Mouse (Mus musculus) left cerebral cortex, postnatal 10 days (tissue): Measurements from ENCODE around the gene Hist1h2bb. TPM values are rescaled to one million over a fixed set of nuclear protein-coding genes. Genes with fewer than 3 reads are reported as not detected.
"Not testable (repeated sequence)": the region's sequence is repeated elsewhere in the genome, so short reads cannot be mapped to it uniquely, and the experiment has no call there.

Source experiments
- DNase-seq, 2 experiments: peaks; one replicate each; pipeline ENCODE4 v3.0.0; 2021 to 2022; ENCODE audit warnings: low spot score in 2 of 2, mixed read lengths in 1 of 2; ENCODE audit errors: extremely low spot score in 1 of 2
- intact Hi-C: fragments of 180-260 bp; cut with DNase I; formaldehyde crosslinking; loops from one replicate; pipeline ENCODE4 v1.15.1; 2025
- total RNA-seq, 2 experiments: library from RNA; stranded (reverse); gene quantifications; 2 replicates each; pipeline ENCODE4 v1.2.3; 2021

Gene Hist1h2bb
- total RNA-seq: 10 to 100 TPM; 25.4 to 26.6 TPM

DNA sequence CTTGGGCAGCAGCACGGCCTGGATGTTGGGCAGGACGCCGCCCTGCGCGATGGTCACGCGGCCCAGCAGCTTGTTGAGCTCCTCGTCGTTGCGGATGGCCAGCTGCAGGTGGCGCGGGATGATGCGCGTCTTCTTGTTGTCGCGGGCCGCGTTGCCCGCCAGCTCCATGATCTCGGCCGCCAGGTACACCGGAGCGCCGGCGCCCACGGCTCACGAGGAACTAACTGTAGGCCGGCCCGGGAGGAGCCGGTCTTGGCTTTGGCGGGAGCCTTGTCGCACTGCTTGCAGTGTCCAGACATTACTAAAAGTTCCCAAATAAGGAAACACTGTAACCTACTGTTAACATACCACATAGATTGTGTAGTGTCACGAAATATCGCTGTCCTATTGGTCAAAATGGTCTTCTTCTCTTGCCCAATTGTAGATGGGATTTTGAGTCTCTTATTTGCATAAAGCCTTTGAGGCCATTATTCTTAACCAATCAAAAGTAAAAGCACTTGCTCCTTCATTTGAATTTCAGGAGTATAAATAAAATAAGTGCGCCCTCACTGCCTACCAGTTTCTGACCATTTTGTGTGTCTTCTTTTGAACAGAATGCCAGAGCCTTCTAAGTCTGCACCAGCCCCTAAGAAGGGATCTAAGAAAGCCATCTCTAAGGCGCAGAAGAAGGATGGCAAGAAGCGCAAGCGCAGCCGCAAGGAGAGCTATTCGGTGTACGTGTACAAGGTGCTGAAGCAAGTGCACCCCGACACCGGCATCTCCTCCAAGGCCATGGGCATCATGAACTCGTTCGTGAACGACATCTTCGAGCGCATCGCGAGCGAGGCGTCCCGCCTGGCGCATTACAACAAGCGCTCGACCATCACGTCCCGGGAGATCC is at the start of gene Hist1h2bb:
Hist1h2bb (plus strand) TSS at position 534 of the 880 bp plus-strand sequence.
- intact Hi-C loops: not testable (repeated sequence)
- peak; percentile 72 to 85 for DNase-seq

GRCm38 (mm10) chr13:23697491-23698299 is 48.8 kb upstream of the Hist1h2bb start:
- DNase-seq: peak in 1 of 2 experiments; percentile 71
- intact Hi-C loops: loop anchor here (1.0 to 10.0 kb wide), 3 partner anchors 13 to 1653 kb away; partner anchors contain the start of genes Hist1h1c, Hist1h2ag, Hist1h2bc and Hist1h2bj

DNA sequence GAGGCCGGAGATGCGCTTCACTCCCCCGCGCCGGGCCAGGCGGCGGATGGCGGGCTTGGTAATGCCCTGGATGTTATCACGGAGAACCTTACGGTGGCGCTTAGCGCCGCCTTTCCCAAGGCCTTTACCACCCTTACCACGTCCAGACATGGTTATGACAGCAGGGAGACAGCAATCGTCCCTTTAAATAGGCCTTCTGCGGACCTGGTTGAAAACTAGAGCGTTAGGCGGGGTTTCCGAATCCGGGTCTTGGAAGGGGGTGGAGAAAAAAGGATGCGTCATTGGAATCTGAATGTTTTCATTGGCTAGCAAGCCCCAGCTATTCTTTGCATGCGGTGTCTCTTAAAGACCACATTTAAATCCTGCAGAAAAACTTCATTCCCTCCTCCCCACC is 48.2 kb upstream of the Hist1h2bb start, which contains the start of gene Hist1h4c:
Hist1h4c (minus strand) TSS at position 155 of the 394 bp plus-strand sequence.
- intact Hi-C loops: loop anchor here (1.0 to 10.0 kb wide), 3 partner anchors 14 to 1653 kb away; partner anchors contain the start of genes Hist1h1c, Hist1h2ag, Hist1h2bc and Hist1h2bj
- DNase-seq: peak; percentile 96 to 99

DNA sequence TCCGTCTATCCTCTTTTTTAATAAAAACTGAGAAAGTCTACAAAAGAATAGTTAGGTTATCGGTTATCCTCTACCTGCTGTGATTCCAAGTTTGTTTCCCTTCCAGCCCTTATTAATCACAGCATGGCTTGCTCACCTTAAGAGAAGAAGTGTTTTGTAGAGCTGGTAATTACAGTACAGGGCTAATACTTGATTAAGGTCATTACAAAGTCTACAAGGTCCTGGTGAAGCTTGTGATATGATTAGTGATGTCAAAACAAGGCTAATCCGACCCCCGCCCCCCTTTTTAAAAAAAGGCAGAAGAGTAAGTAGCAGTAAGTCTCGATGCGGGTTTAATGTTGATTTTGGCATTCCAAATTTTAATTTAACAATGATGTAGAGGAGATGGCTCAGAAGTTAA is 47.5 kb upstream of the Hist1h2bb start:
- intact Hi-C loops: loop anchor here (1.0 to 10.0 kb wide), 3 partner anchors 15 to 1654 kb away; partner anchors contain the start of genes Hist1h1c, Hist1h2ag, Hist1h2bc and Hist1h2bj
- no peak for DNase-seq

- intact Hi-C loops: loop anchor here (2.0 to 10.0 kb wide), 2 partner anchors 39 to 1655 kb away; partner anchors contain the start of genes Hist1h1c, Hist1h2ag, Hist1h2bj and Hist1h4i
Observed at GRCm38 (mm10) chr13:23699767-23700166, 46.8 kb upstream of the Hist1h2bb start.

DNA sequence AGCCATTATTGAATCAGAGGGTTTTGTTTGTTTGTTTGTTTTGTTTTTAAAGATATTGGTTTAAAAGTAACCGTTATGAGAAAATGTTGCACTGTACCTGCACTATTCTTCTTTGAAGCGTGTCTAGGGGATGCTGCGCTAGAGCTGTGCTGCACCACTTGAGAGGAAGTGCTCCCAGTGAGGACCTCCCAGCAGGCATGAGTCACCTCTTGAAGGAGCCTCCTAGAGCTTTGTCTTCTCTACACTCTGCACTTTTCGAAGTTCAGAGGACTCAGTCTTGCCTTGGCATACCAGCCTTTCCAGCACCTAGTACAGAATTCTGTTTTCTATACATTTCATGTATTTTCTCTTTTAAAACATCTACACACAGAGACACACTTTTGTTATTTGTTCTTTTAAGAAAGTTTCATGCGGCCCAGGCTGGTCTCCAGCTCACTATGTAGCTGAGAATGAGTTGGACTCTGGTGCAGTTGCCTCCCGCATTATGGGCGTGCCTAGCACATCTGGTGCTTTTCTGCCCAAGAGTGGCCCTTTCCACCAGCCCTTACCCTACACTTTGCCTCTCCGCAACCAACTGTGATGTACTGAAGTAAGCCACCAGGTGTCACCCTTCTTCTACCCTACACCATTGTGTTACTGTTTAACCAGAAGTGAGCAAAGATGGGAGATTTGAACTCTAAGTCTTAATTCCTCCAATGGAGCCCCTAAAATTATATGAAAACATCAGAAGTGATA is 45.6 kb upstream of the Hist1h2bb start:
- intact Hi-C loops: loop anchor here (1.0 kb wide), 1 partner anchor 31 kb away; no protein-coding TSS in a partner anchor
- peak; percentile 70 for DNase-seq

More at GRCm38 (mm10) chr13:23699767-23700166, 46.8 kb upstream of the Hist1h2bb start:
- DNase-seq: no peak

DNA sequence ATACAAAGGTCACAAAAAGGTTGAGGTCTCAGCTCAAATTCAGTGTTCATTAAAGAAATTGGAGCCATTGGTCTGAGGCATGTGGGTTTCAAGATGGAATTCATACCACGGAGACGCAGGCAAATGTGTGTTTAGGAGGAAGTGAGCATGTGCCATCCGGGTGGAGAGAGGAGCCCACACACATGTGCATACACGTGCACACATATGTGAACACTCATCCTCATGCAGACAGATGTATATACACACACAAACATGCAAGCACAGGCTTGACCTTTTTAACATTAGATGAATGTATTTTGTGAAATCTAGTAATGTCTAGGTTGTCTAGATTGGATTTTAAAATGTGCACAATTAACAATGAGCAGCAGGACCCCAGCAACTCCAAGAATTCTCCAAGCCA is 44.3 kb upstream of the Hist1h2bb start:
- no peak for DNase-seq
- intact Hi-C loops: no loop called here

DNA sequence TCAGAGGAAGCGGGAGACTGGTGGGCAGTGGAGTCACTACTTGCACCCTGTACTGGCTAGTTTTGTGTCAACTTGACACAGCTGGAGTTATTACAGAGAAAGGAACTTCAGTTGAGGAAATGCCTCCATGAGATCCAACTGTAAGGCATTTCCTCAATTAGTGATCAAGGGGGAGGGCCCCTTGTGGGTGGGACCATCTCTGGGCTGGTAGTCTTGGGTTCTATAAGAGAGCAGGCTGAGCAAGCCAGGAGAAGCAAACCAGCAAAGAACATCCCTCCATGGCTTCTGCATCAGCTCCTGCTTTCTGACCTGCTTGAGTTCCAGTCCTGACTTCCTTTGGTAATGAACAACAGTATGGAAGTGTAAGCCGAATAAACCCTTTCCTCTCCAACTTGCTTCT is 43.7 kb upstream of the Hist1h2bb start:
- intact Hi-C loops, DNase-seq: not testable (repeated sequence)

DNA sequence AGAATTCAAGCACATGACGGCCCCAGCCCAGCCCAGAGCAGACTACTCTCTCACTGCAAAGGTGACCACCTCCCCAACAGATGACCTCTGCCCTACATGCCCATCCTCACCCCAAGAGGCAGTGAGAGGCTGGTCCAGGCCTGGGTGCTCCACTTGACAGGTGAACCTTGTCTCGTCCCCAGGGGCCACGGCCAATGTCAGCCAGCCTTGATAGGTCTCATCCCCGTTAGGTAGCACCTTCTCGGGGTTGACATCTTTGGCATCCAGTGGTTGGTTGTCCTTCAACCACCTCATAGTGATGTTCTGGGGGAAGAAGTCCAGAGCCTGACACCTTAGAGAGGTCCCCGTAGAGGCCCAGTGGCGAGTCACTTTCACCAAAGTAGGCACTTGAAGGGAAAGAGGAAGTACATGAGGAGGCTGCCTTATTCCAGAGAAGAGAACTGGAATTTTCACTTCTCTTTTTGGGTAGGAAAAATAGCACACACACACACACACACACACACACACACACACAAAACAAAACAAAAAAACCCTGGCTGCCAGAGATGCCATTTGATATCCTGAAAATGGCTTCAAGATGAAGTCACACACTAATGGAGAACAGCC is 40.7 kb upstream of the Hist1h2bb start:
- no peak for DNase-seq
- intact Hi-C loops: no loop called here

- DNase-seq: no peak
- intact Hi-C loops: no loop called here
Observed at GRCm38 (mm10) chr13:23706771-23707170, 39.8 kb upstream of the Hist1h2bb start.

DNA sequence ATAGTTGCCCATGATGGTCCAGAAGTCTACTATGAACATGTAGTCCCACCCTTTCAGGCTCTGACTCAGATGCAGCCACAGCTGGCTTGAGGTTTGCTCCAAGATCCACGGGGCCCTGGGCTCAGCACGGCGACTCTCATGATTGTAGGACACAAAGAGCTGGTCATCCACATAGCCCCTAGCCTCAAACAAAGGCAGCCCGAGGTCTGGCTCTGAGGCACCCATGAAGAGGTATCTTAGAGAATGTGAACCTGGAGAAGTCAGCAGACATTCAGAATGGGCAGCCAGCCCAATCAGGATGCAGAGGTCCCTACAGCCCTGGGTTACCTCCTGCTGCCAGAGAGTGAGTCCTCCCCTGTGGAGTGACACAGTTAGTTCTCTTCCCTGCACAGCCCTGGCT is 38.5 kb upstream of the Hist1h2bb start:
- DNase-seq: no peak

GRCm38 (mm10) chr13:23708654-23709053 is 37.9 kb upstream of the Hist1h2bb start:
- intact Hi-C loops: no loop called here
- DNase-seq: no peak

More for the DNA sequence above, 38.5 kb upstream of the Hist1h2bb start:
- intact Hi-C loops: no loop called here

DNA sequence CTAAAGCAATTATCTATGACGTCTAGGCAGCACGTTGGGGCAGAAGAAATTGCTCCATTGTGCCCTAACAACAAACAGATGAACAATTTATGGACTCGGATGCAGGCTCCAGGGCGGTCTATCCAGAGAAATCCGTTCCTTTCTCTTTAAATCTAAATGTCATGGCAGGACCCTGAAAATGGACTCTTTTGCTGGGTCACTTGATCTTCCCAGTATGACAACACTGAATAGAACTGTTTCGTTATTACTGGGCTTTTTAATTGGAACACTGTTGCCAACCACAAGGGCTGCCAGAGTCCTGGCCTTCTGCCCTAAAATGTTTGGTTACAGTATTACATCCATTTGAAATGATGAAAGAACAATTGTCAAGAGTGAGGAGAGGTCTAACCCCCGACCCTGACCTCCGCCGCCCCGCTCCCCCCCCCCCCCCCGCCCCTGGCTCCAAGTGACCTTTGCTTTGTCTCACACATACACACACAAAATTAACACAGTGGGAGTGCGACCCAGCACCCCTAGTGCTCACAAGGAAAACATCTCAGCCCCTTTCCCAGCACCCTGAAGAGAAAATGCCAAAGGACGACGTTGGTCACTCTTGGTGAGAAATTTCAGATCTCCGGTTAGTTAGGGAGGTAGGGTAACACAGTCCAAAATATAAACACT is 36.7 kb upstream of the Hist1h2bb start:
- no peak for DNase-seq
- intact Hi-C loops: no loop called here

GRCm38 (mm10) chr13:23710374-23711089 is 36.0 kb upstream of the Hist1h2bb start, which contains the start of gene Hfe:
Gene Hfe, minus strand, starts transcription at chr13:23710854.
- intact Hi-C loops: no loop called here

DNA sequence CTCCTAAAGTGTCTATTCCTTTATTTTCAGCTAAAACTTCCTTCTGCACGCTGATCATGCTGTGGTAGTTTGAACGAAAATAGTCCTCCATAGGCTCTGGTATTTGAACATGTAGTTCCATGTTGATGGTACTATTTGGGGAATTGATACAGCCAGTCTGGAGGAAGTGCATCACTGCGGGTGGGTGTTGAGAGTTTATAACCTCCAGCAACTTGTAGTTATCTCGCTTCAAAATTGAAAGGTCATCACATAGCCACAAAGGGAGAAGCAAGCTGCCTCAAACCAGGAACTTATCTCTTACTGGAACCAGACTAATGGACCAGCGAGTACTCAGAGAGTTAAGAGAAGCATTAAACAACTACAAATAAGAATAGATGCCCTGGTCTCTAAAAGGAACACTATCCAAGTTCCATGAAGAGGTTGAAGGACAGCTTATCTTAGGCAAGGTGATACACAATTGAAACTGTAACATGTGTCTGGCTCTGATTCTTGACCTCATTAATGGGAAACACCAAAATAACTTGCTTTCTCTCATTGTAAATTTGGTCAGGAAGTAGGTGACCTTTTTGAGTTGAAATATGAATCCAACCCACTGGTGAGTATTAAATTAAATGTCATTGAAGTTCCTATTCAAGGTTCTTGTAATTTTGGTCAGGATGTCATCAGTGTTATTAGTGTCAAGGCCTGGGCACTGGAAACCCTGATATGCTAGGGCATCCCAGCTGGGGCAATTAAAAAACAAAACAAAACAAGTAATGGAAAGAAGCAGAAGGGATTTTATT is 30.1 kb upstream of the Hist1h2bb start:
- intact Hi-C loops: no loop called here
- no peak for DNase-seq

More at GRCm38 (mm10) chr13:23710374-23711089, 36.0 kb upstream of the Hist1h2bb start, which contains the start of gene Hfe:
- peak in 1 of 2 experiments; percentile 62 for DNase-seq

- no peak for DNase-seq
- intact Hi-C loops: no loop called here
Observed at GRCm38 (mm10) chr13:23717176-23717575, 29.4 kb upstream of the Hist1h2bb start.
